Mouse (Mus musculus): ENCODE measurements at regions not wholly inside any gene's neighbourhood (a gene's known extent, or its start where the extent isn't known, plus 50 kb on each side); places are given as distances from the start of the nearest gene placed in this dataset.

GRCm38 (mm10) chr8:73925515-73926241 lies 572.3 kb upstream of the Large1 start:
- no peak for TF ChIP-seq CTCF (conservative IDR thresholded peaks at IDR 0.05; ENCODE audit: insufficient read depth, insufficient read length, low read depth, low read length)
- no peak for TF ChIP-seq POLR2A (IDR thresholded peaks at IDR 0.05; ENCODE audit: low read depth, low read length)
